Mouse (Mus musculus): Measurements from ENCODE around the gene Camta1. TPM values are rescaled to one million over a fixed set of nuclear protein-coding genes. Genes with fewer than 3 reads are reported as not detected.

The Camta1 gene
- polyA plus RNA-seq, 1 experiment from 2014 or later, result 83.5 TPM

- peak overlapping the region; percentile 32; the same call in 1 of the 2 replicates for H3K9ac ChIP-seq (replicated peaks; ENCODE audit: low read length)
- peak overlapping the region; percentile 23 for H3K27ac ChIP-seq (ENCODE audit: low read length)
- H3K9me3 ChIP-seq (ENCODE audit: low read length), result no peaks in the 10 kb centered on the region
- no peak overlapping the region for H3K4me3 ChIP-seq (ENCODE audit: low read length)
- ATAC-seq (ENCODE audit: low FRiP score, low TSS enrichment), result peak; percentile 62
- WGBS, result 40% methylated on average over 10 of the region's 10 CpGs
- H3K36me3 ChIP-seq (ENCODE audit: insufficient read depth, low read length), result peaks cover 13% of the 10 kb centered on the region
- H3K27me3 ChIP-seq (ENCODE audit: insufficient read depth, low read length), result no peaks in the 10 kb centered on the region
- no peak overlapping the region for H3K4me2 ChIP-seq (replicated peaks; ENCODE audit: low read depth, low read length)
- peaks cover 35% of the 10 kb centered on the region for H3K4me1 ChIP-seq (ENCODE audit: insufficient read depth, low read length)
These were observed 990.1 kb downstream of the Camta1 start for GRCm38 (mm10) chr4:150871392-150872138.

GRCm38 (mm10) chr4:150870963-150871391 lies 990.7 kb downstream of the Camta1 start:
- no peak overlapping the region for H3K4me3 ChIP-seq (ENCODE audit: low read length)
- WGBS, result 85% methylated on average over 13 of the region's 13 CpGs
- ATAC-seq (ENCODE audit: low FRiP score, low TSS enrichment), result no peak
- H3K27ac ChIP-seq (ENCODE audit: low read length), result 0 out of 2 replicates have a peak overlapping the region, but pooled peaks have one; percentile 9
- no peaks in the 10 kb centered on the region for H3K9me3 ChIP-seq (ENCODE audit: low read length)
- H3K4me1 ChIP-seq (ENCODE audit: insufficient read depth, low read length), result peaks cover 35% of the 10 kb centered on the region
- peaks cover 19% of the 10 kb centered on the region for H3K36me3 ChIP-seq (ENCODE audit: insufficient read depth, low read length)
- no peak overlapping the region for H3K4me2 ChIP-seq (replicated peaks; ENCODE audit: low read depth, low read length)
- no peaks in the 10 kb centered on the region for H3K27me3 ChIP-seq (ENCODE audit: insufficient read depth, low read length)
- H3K9ac ChIP-seq (replicated peaks; ENCODE audit: low read length), result no peak overlapping the region

- WGBS, result 51% methylated on average over 17 of the region's 17 CpGs
- Histone ChIP-seq H3K27me3 (ENCODE audit: insufficient read depth, low read length) (no peaks in the 10 kb centered on the region), H3K4me1 (ENCODE audit: insufficient read depth, low read length) (peaks cover 35% of the 10 kb centered on the region), H3K4me3 (ENCODE audit: low read length) (no peak overlapping the region), H3K4me2 (replicated peaks; ENCODE audit: low read depth, low read length) (no peak overlapping the region), H3K9me3 (ENCODE audit: low read length) (no peaks in the 10 kb centered on the region), H3K9ac (replicated peaks; ENCODE audit: low read length) (no peak overlapping the region), H3K27ac (ENCODE audit: low read length) (peak overlapping the region; percentile 36; the same call in 1 of the 2 replicates), H3K36me3 (ENCODE audit: insufficient read depth, low read length) (peaks cover 24% of the 10 kb centered on the region)
- ATAC-seq (ENCODE audit: low FRiP score, low TSS enrichment), result no peak
These were observed 992.1 kb downstream of the Camta1 start for GRCm38 (mm10) chr4:150869276-150870197.

- Histone ChIP-seq H3K27me3 (ENCODE audit: insufficient read depth, low read length) (no peaks in the 10 kb centered on the region), H3K9ac (replicated peaks; ENCODE audit: low read length) (no peak overlapping the region), H3K4me3 (ENCODE audit: low read length) (no peak overlapping the region), H3K36me3 (ENCODE audit: insufficient read depth, low read length) (peaks cover 24% of the 10 kb centered on the region), H3K9me3 (ENCODE audit: low read length) (no peaks in the 10 kb centered on the region), H3K4me1 (ENCODE audit: insufficient read depth, low read length) (peaks cover 35% of the 10 kb centered on the region), H3K4me2 (replicated peaks; ENCODE audit: low read depth, low read length) (no peak overlapping the region), H3K27ac (ENCODE audit: low read length) (no peak overlapping the region)
- 67% methylated on average over 2 of the region's 2 CpGs for WGBS
- ATAC-seq (ENCODE audit: low FRiP score, low TSS enrichment), result no peak
These were observed 992.8 kb downstream of the Camta1 start for GRCm38 (mm10) chr4:150868859-150869258.

- peaks cover 35% of the 10 kb centered on the region for H3K4me1 ChIP-seq (ENCODE audit: insufficient read depth, low read length)
- no peak overlapping the region for H3K9ac ChIP-seq (replicated peaks; ENCODE audit: low read length)
- no peak overlapping the region for H3K4me2 ChIP-seq (replicated peaks; ENCODE audit: low read depth, low read length)
- H3K9me3 ChIP-seq (ENCODE audit: low read length), result no peaks in the 10 kb centered on the region
- H3K4me3 ChIP-seq (ENCODE audit: low read length), result no peak overlapping the region
- no peak overlapping the region for H3K27ac ChIP-seq (ENCODE audit: low read length)
- 76% methylated on average over 6 of the region's 6 CpGs for WGBS
- H3K27me3 ChIP-seq (ENCODE audit: insufficient read depth, low read length), result no peaks in the 10 kb centered on the region
- H3K36me3 ChIP-seq (ENCODE audit: insufficient read depth, low read length), result peaks cover 24% of the 10 kb centered on the region
- no peak for ATAC-seq (ENCODE audit: low FRiP score, low TSS enrichment)
These were observed 993.5 kb downstream of the Camta1 start for GRCm38 (mm10) chr4:150868161-150868560.

Other genes starting within 250 kb of the Camta1 start
- gene Dnajc11, start 71.8 kb upstream of the Camta1 start, polyA plus RNA-seq (2015; fragmentation: Nextera tagmentation; extraction: Ambion mirVana), result 79.5 and 88.4 TPM in 2 replicates
- gene Thap3, start 127.1 kb upstream of the Camta1 start, polyA plus RNA-seq (2015; fragmentation: Nextera tagmentation; extraction: Ambion mirVana), result 42.4 and 46.4 TPM in 2 replicates
- 31.2 and 33.3 TPM in 2 replicates for gene Phf13, start 134.4 kb upstream of the Camta1 start, polyA plus RNA-seq (2015; fragmentation: Nextera tagmentation; extraction: Ambion mirVana)
- gene Klhl21, start 146.9 kb upstream of the Camta1 start, polyA plus RNA-seq (2015; fragmentation: Nextera tagmentation; extraction: Ambion mirVana), result 12.1 and 12.6 TPM in 2 replicates
- 25.3 and 26.0 TPM in 2 replicates for gene Zbtb48, start 165.8 kb upstream of the Camta1 start, polyA plus RNA-seq (2015; fragmentation: Nextera tagmentation; extraction: Ambion mirVana)
- 0.50 and 0.63 TPM in 2 replicates for gene Tas1r1, start 176.7 kb upstream of the Camta1 start, polyA plus RNA-seq (2015; fragmentation: Nextera tagmentation; extraction: Ambion mirVana)
- 31.7 and 35.6 TPM in 2 replicates for gene Nol9, start 177.4 kb upstream of the Camta1 start, polyA plus RNA-seq (2015; fragmentation: Nextera tagmentation; extraction: Ambion mirVana)
- 25.5 and 28.1 TPM in 2 replicates for gene Plekhg5, start 210.6 kb upstream of the Camta1 start, polyA plus RNA-seq (2015; fragmentation: Nextera tagmentation; extraction: Ambion mirVana)

Data from kidney, embryonic 16.5 days (tissue).